Mouse (Mus musculus): ENCODE data around the gene Bbs5.
"Not testable (repeated sequence)": the region's sequence is repeated elsewhere in the genome, so short reads cannot be mapped to it uniquely, and the experiment has no call there.

Gene Bbs5

GRCm38 (mm10) chr2:69669853-69670252 is 22.9 kb downstream of the Bbs5 start, which contains the start of gene Klhl41:
Klhl41 (plus strand) TSS chr2:69670120.
- DNase-seq (ENCODE audit: low spot score) = no peak

- no peak for DNase-seq (ENCODE audit: low spot score)
Measured at GRCm38 (mm10) chr2:69673723-69674122, 26.8 kb downstream of the Bbs5 start.

- no peak for DNase-seq (ENCODE audit: low spot score)
Measured at GRCm38 (mm10) chr2:69675266-69675665, 28.3 kb downstream of the Bbs5 start.

- no peak for DNase-seq (ENCODE audit: low spot score)
Measured at GRCm38 (mm10) chr2:69676713-69677112, 29.7 kb downstream of the Bbs5 start.

- not testable (repeated sequence) for DNase-seq (ENCODE audit: low spot score)
Measured at GRCm38 (mm10) chr2:69677215-69677614, 30.2 kb downstream of the Bbs5 start.

GRCm38 (mm10) chr2:69679990-69680389 is 33.0 kb downstream of the Bbs5 start:
- no peak for DNase-seq (ENCODE audit: low spot score)

GRCm38 (mm10) chr2:69681931-69682330 is 35.0 kb downstream of the Bbs5 start:
- no peak for DNase-seq (ENCODE audit: low spot score)

- DNase-seq (ENCODE audit: low spot score) = no peak
Measured at GRCm38 (mm10) chr2:69683036-69683805, 36.2 kb downstream of the Bbs5 start.

GRCm38 (mm10) chr2:69684488-69684887 is 37.5 kb downstream of the Bbs5 start:
- no peak for DNase-seq (ENCODE audit: low spot score)

- DNase-seq (ENCODE audit: low spot score) = no peak
Measured at GRCm38 (mm10) chr2:69690214-69690613, 43.2 kb downstream of the Bbs5 start.

GRCm38 (mm10) chr2:69690843-69691242 is 43.9 kb downstream of the Bbs5 start:
- no peak for DNase-seq (ENCODE audit: low spot score)

- no peak for DNase-seq (ENCODE audit: low spot score)
Measured at GRCm38 (mm10) chr2:69693501-69693900, 46.5 kb downstream of the Bbs5 start.

GRCm38 (mm10) chr2:69700446-69700845 is 53.5 kb downstream of the Bbs5 start:
- no peak for DNase-seq (ENCODE audit: low spot score)

GRCm38 (mm10) chr2:69712171-69712570 is 65.2 kb downstream of the Bbs5 start:
- no peak for DNase-seq (ENCODE audit: low spot score)

- peak; percentile 93 for DNase-seq (ENCODE audit: low spot score)
Measured at GRCm38 (mm10) chr2:69712981-69713625, 66.1 kb downstream of the Bbs5 start, which contains the start of gene Fastkd1. Fastkd1 (minus strand) TSS chr2:69713516.

GRCm38 (mm10) chr2:69713626-69714014 is 66.6 kb downstream of the Bbs5 start:
- DNase-seq (ENCODE audit: low spot score) = no peak

- no peak for DNase-seq (ENCODE audit: low spot score)
Measured at GRCm38 (mm10) chr2:69714126-69714525, 67.2 kb downstream of the Bbs5 start.

- no peak for DNase-seq (ENCODE audit: low spot score)
Measured at GRCm38 (mm10) chr2:69716483-69716882, 69.5 kb downstream of the Bbs5 start.

Data from lung, postnatal 25 days (tissue).